Mouse (Mus musculus): ENCODE results near the gene Sncg. TPM values are rescaled to one million over a fixed set of nuclear protein-coding genes. Genes with fewer than 3 reads are reported as not detected.

Sncg gene
- polyA plus RNA-seq, 1 experiment from 2014 or later: 0.34 TPM

GRCm38 (mm10) chr14:34357671-34358455 lies 16.7 kb downstream of the Sncg start:
- ATAC-seq: peak; percentile 95

DNA sequence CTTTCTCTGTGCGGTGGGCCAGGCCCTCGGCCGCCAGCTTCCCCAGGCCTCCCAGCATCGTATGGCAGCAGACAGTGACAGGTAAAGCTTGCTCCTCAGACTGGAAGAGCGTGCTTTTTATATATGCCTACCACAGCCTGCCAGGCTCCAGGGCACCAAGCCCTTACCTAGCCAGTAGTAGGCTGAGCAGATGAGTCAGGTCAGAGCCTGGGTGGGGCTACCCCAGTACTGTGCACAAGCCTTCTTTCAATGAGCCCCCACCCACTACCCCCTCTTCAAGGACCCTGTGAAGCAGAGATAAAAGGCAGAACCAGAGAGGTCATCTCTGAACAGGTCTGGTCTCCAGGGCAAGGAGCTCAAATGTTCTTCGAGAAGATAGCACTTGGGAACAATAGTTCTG lies 19.3 kb downstream of the Sncg start, which contains the start of gene Fam25c:
TSS of gene Fam25c (minus strand) at position 133 of the 400 bp plus-strand sequence.
- H3K27ac ChIP-seq (ENCODE audit: low read depth): 0 out of 2 replicates have a peak within 1 kb of the TSS, but pooled peaks have one; percentile 0
- no peak within 1 kb of the TSS for H3K4me3 ChIP-seq (ENCODE audit: low read depth, low read length)
- H3K4me2 ChIP-seq (ENCODE audit: low read depth, low read length): no peak within 1 kb of the TSS
- WGBS (ENCODE audit: insufficient replicate concordance): 60% methylated on average over 6 of the region's 6 CpGs
- H3K9ac ChIP-seq (replicated peaks): 0 out of 2 replicates have a peak within 1 kb of the TSS, but pooled peaks have one; percentile 4
- TF ChIP-seq CTCF (IDR thresholded peaks at IDR 0.05; ENCODE audit: low read depth): no peak
- no peak for TF ChIP-seq EP300 (IDR thresholded peaks at IDR 0.05; ENCODE audit: low read depth)
- peaks cover 25% of the 10 kb centered on the region for H3K4me1 ChIP-seq (ENCODE audit: insufficient read depth)
- no peaks in the 10 kb centered on the region for H3K36me3 ChIP-seq (replicated peaks; ENCODE audit: insufficient read depth, low read length)
- DNase-seq: no peak
- ATAC-seq: no peak
- no peaks in the 10 kb centered on the region for H3K9me3 ChIP-seq (ENCODE audit: low read length)
- H3K27me3 ChIP-seq (ENCODE audit: insufficient read depth, low read length): no peaks in the 10 kb centered on the region

More at GRCm38 (mm10) chr14:34357671-34358455, 16.7 kb downstream of the Sncg start:
- no peak overlapping the region for H3K4me2 ChIP-seq (ENCODE audit: low read depth, low read length)
- H3K4me1 ChIP-seq (ENCODE audit: insufficient read depth): peaks cover 23% of the 10 kb centered on the region
- 0 out of 2 replicates have a peak overlapping the region, but pooled peaks have one; percentile 23 for H3K9ac ChIP-seq (replicated peaks)
- H3K27me3 ChIP-seq (ENCODE audit: insufficient read depth, low read length): no peaks in the 10 kb centered on the region
- H3K4me3 ChIP-seq (ENCODE audit: low read depth, low read length): no peak overlapping the region
- H3K27ac ChIP-seq (ENCODE audit: low read depth): peak overlapping the region; percentile 86
- H3K36me3 ChIP-seq (replicated peaks; ENCODE audit: insufficient read depth, low read length): no peaks in the 10 kb centered on the region
- no peaks in the 10 kb centered on the region for H3K9me3 ChIP-seq (ENCODE audit: low read length)
- 43% methylated on average over 7 of the region's 7 CpGs for WGBS (ENCODE audit: insufficient replicate concordance)
- TF ChIP-seq CTCF (IDR thresholded peaks at IDR 0.05; ENCODE audit: low read depth): no peak
- TF ChIP-seq EP300 (IDR thresholded peaks at IDR 0.05; ENCODE audit: low read depth): peak; percentile 58
- peak; percentile 80 for DNase-seq

- Histone ChIP-seq H3K36me3 (replicated peaks; ENCODE audit: insufficient read depth, low read length) (no peaks in the 10 kb centered on the region), H3K4me2 (ENCODE audit: low read depth, low read length) (no peak overlapping the region), H3K27me3 (ENCODE audit: insufficient read depth, low read length) (no peaks in the 10 kb centered on the region), H3K27ac (ENCODE audit: low read depth) (no peak overlapping the region), H3K4me1 (ENCODE audit: insufficient read depth) (peaks cover 25% of the 10 kb centered on the region), H3K4me3 (ENCODE audit: low read depth, low read length) (no peak overlapping the region), H3K9me3 (ENCODE audit: low read length) (no peaks in the 10 kb centered on the region), H3K9ac (replicated peaks) (no peak overlapping the region)
- ATAC-seq: no peak
- 66% methylated on average over 4 of the region's 4 CpGs for WGBS (ENCODE audit: insufficient replicate concordance)
- no peak for TF ChIP-seq EP300 (IDR thresholded peaks at IDR 0.05; ENCODE audit: low read depth)
- TF ChIP-seq CTCF (IDR thresholded peaks at IDR 0.05; ENCODE audit: low read depth): no peak
- no peak for DNase-seq
These were observed 20.1 kb downstream of the Sncg start for GRCm38 (mm10) chr14:34354456-34354855.

- Histone ChIP-seq H3K9ac (replicated peaks) (no peak overlapping the region), H3K4me3 (ENCODE audit: low read depth, low read length) (no peak overlapping the region), H3K27me3 (ENCODE audit: insufficient read depth, low read length) (no peaks in the 10 kb centered on the region), H3K36me3 (replicated peaks; ENCODE audit: insufficient read depth, low read length) (no peaks in the 10 kb centered on the region), H3K4me1 (ENCODE audit: insufficient read depth) (peaks cover 25% of the 10 kb centered on the region), H3K27ac (ENCODE audit: low read depth) (no peak overlapping the region), H3K9me3 (ENCODE audit: low read length) (no peaks in the 10 kb centered on the region), H3K4me2 (ENCODE audit: low read depth, low read length) (no peak overlapping the region)
- TF ChIP-seq EP300 (IDR thresholded peaks at IDR 0.05; ENCODE audit: low read depth): no peak
- TF ChIP-seq CTCF (IDR thresholded peaks at IDR 0.05; ENCODE audit: low read depth): no peak
- 85% methylated on average over 3 of the region's 3 CpGs for WGBS (ENCODE audit: insufficient replicate concordance)
- no peak for DNase-seq
- no peak for ATAC-seq
These were observed 21.3 kb downstream of the Sncg start for GRCm38 (mm10) chr14:34353326-34353725.

- H3K27me3 ChIP-seq (ENCODE audit: insufficient read depth, low read length): no peaks in the 10 kb centered on the region
- ATAC-seq: no peak
- no peak overlapping the region for H3K4me2 ChIP-seq (ENCODE audit: low read depth, low read length)
- H3K9me3 ChIP-seq (ENCODE audit: low read length): no peaks in the 10 kb centered on the region
- TF ChIP-seq CTCF (IDR thresholded peaks at IDR 0.05; ENCODE audit: low read depth): no peak
- no peak for TF ChIP-seq EP300 (IDR thresholded peaks at IDR 0.05; ENCODE audit: low read depth)
- DNase-seq: no peak
- WGBS (ENCODE audit: insufficient replicate concordance): 60% methylated on average over 6 of the region's 6 CpGs
- peak overlapping the region; percentile 85; the same call in 1 of the 2 replicates for H3K27ac ChIP-seq (ENCODE audit: low read depth)
- H3K4me3 ChIP-seq (ENCODE audit: low read depth, low read length): no peak overlapping the region
- no peak overlapping the region for H3K9ac ChIP-seq (replicated peaks)
- H3K36me3 ChIP-seq (replicated peaks; ENCODE audit: insufficient read depth, low read length): no peaks in the 10 kb centered on the region
- H3K4me1 ChIP-seq (ENCODE audit: insufficient read depth): peaks cover 25% of the 10 kb centered on the region
These were observed 22.1 kb downstream of the Sncg start for GRCm38 (mm10) chr14:34352523-34352922.

DNA sequence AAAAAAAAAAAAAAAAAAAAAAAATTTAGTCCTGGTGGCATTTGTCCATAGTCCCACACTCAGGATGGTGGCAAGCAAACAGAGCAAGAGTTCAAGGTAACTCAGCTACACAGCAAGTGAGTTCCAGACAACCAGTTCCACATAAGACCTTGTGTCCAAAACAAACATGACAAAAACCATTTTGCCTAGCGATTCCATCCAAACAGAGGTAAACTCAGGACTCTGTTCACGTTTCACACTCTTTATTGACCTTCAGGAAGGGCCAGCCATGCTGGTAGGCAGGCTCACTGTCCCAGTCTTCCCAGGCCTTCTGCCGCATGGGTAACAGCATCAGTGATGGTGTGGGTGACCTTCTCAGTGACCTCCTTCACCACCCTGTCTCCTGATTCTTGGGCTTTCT lies 22.9 kb downstream of the Sncg start:
- Histone ChIP-seq H3K4me3 (ENCODE audit: low read depth, low read length) (no peak overlapping the region), H3K9me3 (ENCODE audit: low read length) (no peaks in the 10 kb centered on the region), H3K27me3 (ENCODE audit: insufficient read depth, low read length) (no peaks in the 10 kb centered on the region), H3K27ac (ENCODE audit: low read depth) (peak overlapping the region; percentile 85), H3K4me2 (ENCODE audit: low read depth, low read length) (no peak overlapping the region), H3K36me3 (replicated peaks; ENCODE audit: insufficient read depth, low read length) (no peaks in the 10 kb centered on the region), H3K9ac (replicated peaks) (no peak overlapping the region), H3K4me1 (ENCODE audit: insufficient read depth) (peaks cover 20% of the 10 kb centered on the region)
- DNase-seq (no peak), ATAC-seq (peak; percentile 72)
- WGBS (ENCODE audit: insufficient replicate concordance): 71% methylated on average over 3 of the region's 3 CpGs
- TF ChIP-seq EP300 (IDR thresholded peaks at IDR 0.05; ENCODE audit: low read depth) (peak; percentile 51; the same call in 1 of the 2 replicates), CTCF (IDR thresholded peaks at IDR 0.05; ENCODE audit: low read depth) (no peak)
